Mouse (Mus musculus) macrophage (primary cell): ENCODE data around the gene Cbx1. TPM values are rescaled to one million over a fixed set of nuclear protein-coding genes. Genes with fewer than 3 reads are reported as not detected.
A peak's percentile ranks its signal among the peaks of the same experiment; 100 is the strongest.

Source experiments
- H3K27ac ChIP-seq: fragments of 350-480 bp; formaldehyde crosslinking; 2 replicates; pipeline ENCODE4 v1.9.0; 2021
- H3K36me3 ChIP-seq: fragments of 350-480 bp; formaldehyde crosslinking; 2 replicates; pipeline ENCODE4 v1.9.0; 2021; ENCODE audit errors: inconsistent target
- H3K4me3 ChIP-seq: fragments of 350-480 bp; formaldehyde crosslinking; 2 replicates; pipeline ENCODE4 v1.9.0; 2021; ENCODE audit errors: inconsistent target
- H3K79me2 ChIP-seq: fragments of 350-480 bp; formaldehyde crosslinking; 2 replicates; pipeline ENCODE4 v1.9.0; 2021; ENCODE audit errors: inconsistent target
- WGBS: methylation state at CpG from one replicate; pipeline ENCODE4 v1.1.7; 2026; ENCODE audit warnings: inconsistent platforms; ENCODE audit not compliant: missing documents; 5-methylcytosine and 5-hydroxymethylcytosine counted together
- polyA plus RNA-seq: library from polyadenylated mRNA; stranded (reverse); fragments of 250-400 nt; gene quantifications from 3 replicates; pipeline ENCODE4 v1.2.4, GENCODE M21; 2018; ENCODE audit warnings: inconsistent platforms
- total RNA-seq, 78 experiments: library from RNA; depleted of rRNA; stranded (reverse); fragments of 250-400 nt; gene quantifications; 1 replicate in 9 of 78; 2 replicates in 24 of 78; 3 replicates in 43 of 78; 4 replicates in 2 of 78; pipeline ENCODE4 v1.2.4; 2018; ENCODE audit warnings: inconsistent platforms in 56 of 78

Cbx1 gene
- total RNA-seq (2018; cell fraction: chromatin; rRNA removed) = 10 to 100 TPM; 20.3 to 98.2 (median 50.7) TPM
- 10 to 100 TPM; 25.5 to 43.3 (median 36.3) TPM for total RNA-seq (2018; cell fraction: cytosol; rRNA removed)
- 10 to 100 TPM; 17.8 to 78.4 (median 39.7) TPM for total RNA-seq (2018; cell fraction: nucleus; rRNA removed)
- polyA plus RNA-seq = 40.5 to 73.7 TPM (median 45.0 TPM) in 3 replicates

- H3K36me3 ChIP-seq = no peaks in the 10 kb centered on the region
- H3K27ac ChIP-seq = peak within 1 kb of the TSS; percentile 46
- peaks cover 48% of the 10 kb centered on the region for H3K79me2 ChIP-seq
- WGBS = under 1% methylated on average over 91 of the region's 93 CpGs
- H3K4me3 ChIP-seq = peak within 1 kb of the TSS; percentile 85
Measured at GRCm38 (mm10) chr11:96788871-96789795, at the start of gene Cbx1. Gene Cbx1 (plus strand): TSS chr11:96789127.

DNA sequence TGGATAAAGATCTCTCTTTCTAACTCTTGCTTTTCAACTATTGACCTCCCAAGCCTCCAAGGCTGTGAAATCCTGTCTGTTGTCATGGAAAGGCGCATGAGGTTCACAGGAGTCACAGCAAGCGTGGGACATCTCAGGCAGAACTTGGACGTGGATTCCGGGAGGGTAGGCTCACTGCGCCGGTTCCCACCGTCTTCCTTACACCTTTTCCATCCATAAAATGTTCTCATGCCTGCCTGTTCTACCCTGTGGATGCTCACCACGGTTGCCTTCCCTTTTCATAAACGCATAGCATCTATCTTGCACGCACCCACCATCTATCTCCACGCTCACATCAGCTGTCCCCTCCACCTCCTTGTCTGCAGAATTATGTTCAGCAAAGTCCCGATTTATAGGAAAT, 48.1 kb upstream of the Cbx1 start:
- H3K27ac ChIP-seq = no peak overlapping the region
- H3K4me3 ChIP-seq = no peak overlapping the region
- H3K79me2 ChIP-seq = no peaks in the 10 kb centered on the region
- 89% methylated on average over 12 of the region's 12 CpGs for WGBS
- no peaks in the 10 kb centered on the region for H3K36me3 ChIP-seq

GRCm38 (mm10) chr11:96741995-96742394, 46.9 kb upstream of the Cbx1 start:
- Histone ChIP-seq H3K27ac (no peak overlapping the region), H3K79me2 (no peaks in the 10 kb centered on the region), H3K4me3 (no peak overlapping the region), H3K36me3 (no peaks in the 10 kb centered on the region)
- 39% methylated on average over 12 of the region's 12 CpGs for WGBS

GRCm38 (mm10) chr11:96743000-96743399, 45.9 kb upstream of the Cbx1 start:
- 28% methylated on average over 11 of the region's 11 CpGs for WGBS

GRCm38 (mm10) chr11:96743891-96744290, 45.0 kb upstream of the Cbx1 start:
- no peaks in the 10 kb centered on the region for H3K79me2 ChIP-seq
- 82% methylated on average over 4 of the region's 4 CpGs for WGBS
- no peak overlapping the region for H3K27ac ChIP-seq
- no peak overlapping the region for H3K4me3 ChIP-seq
- H3K36me3 ChIP-seq = no peaks in the 10 kb centered on the region

More at GRCm38 (mm10) chr11:96743000-96743399, 45.9 kb upstream of the Cbx1 start:
- no peak overlapping the region for H3K27ac ChIP-seq
- H3K4me3 ChIP-seq = no peak overlapping the region
- no peaks in the 10 kb centered on the region for H3K36me3 ChIP-seq
- no peaks in the 10 kb centered on the region for H3K79me2 ChIP-seq

- Histone ChIP-seq H3K79me2 (no peaks in the 10 kb centered on the region), H3K27ac (no peak overlapping the region)
- 83% methylated on average over 6 of the region's 6 CpGs for WGBS
Measured at GRCm38 (mm10) chr11:96746648-96747047, 42.3 kb upstream of the Cbx1 start.

GRCm38 (mm10) chr11:96747555-96747954, 41.4 kb upstream of the Cbx1 start:
- Histone ChIP-seq H3K36me3 (no peaks in the 10 kb centered on the region), H3K27ac (no peak overlapping the region), H3K4me3 (no peak overlapping the region), H3K79me2 (no peaks in the 10 kb centered on the region)
- WGBS = 40% methylated on average over 3 of the region's 3 CpGs

More at GRCm38 (mm10) chr11:96746648-96747047, 42.3 kb upstream of the Cbx1 start:
- H3K36me3 ChIP-seq = no peaks in the 10 kb centered on the region
- H3K4me3 ChIP-seq = no peak overlapping the region

GRCm38 (mm10) chr11:96755298-96755697, 33.6 kb upstream of the Cbx1 start:
- no peaks in the 10 kb centered on the region for H3K36me3 ChIP-seq
- H3K27ac ChIP-seq = no peak overlapping the region
- WGBS = 92% methylated on average over 2 of the region's 2 CpGs
- H3K4me3 ChIP-seq = no peak overlapping the region
- no peaks in the 10 kb centered on the region for H3K79me2 ChIP-seq

GRCm38 (mm10) chr11:96757421-96757820, 31.5 kb upstream of the Cbx1 start:
- Histone ChIP-seq H3K79me2 (no peaks in the 10 kb centered on the region), H3K27ac (no peak overlapping the region), H3K36me3 (no peaks in the 10 kb centered on the region), H3K4me3 (no peak overlapping the region)
- 72% methylated on average over 4 of the region's 4 CpGs for WGBS

GRCm38 (mm10) chr11:96758402-96758801, 30.5 kb upstream of the Cbx1 start:
- no peaks in the 10 kb centered on the region for H3K79me2 ChIP-seq
- no peaks in the 10 kb centered on the region for H3K36me3 ChIP-seq
- no peak overlapping the region for H3K27ac ChIP-seq
- WGBS = 83% methylated on average over 5 of the region's 5 CpGs
- H3K4me3 ChIP-seq = no peak overlapping the region

GRCm38 (mm10) chr11:96760042-96760441, 28.9 kb upstream of the Cbx1 start:
- H3K4me3 ChIP-seq = no peak overlapping the region
- no peaks in the 10 kb centered on the region for H3K36me3 ChIP-seq
- WGBS = 34% methylated on average over 3 of the region's 3 CpGs

GRCm38 (mm10) chr11:96761984-96762383, 26.9 kb upstream of the Cbx1 start:
- no peaks in the 10 kb centered on the region for H3K36me3 ChIP-seq
- WGBS = 85% methylated on average over 7 of the region's 7 CpGs
- no peaks in the 10 kb centered on the region for H3K79me2 ChIP-seq
- H3K4me3 ChIP-seq = no peak overlapping the region
- no peak overlapping the region for H3K27ac ChIP-seq

More at GRCm38 (mm10) chr11:96760042-96760441, 28.9 kb upstream of the Cbx1 start:
- Histone ChIP-seq H3K27ac (no peak overlapping the region), H3K79me2 (no peaks in the 10 kb centered on the region)

DNA sequence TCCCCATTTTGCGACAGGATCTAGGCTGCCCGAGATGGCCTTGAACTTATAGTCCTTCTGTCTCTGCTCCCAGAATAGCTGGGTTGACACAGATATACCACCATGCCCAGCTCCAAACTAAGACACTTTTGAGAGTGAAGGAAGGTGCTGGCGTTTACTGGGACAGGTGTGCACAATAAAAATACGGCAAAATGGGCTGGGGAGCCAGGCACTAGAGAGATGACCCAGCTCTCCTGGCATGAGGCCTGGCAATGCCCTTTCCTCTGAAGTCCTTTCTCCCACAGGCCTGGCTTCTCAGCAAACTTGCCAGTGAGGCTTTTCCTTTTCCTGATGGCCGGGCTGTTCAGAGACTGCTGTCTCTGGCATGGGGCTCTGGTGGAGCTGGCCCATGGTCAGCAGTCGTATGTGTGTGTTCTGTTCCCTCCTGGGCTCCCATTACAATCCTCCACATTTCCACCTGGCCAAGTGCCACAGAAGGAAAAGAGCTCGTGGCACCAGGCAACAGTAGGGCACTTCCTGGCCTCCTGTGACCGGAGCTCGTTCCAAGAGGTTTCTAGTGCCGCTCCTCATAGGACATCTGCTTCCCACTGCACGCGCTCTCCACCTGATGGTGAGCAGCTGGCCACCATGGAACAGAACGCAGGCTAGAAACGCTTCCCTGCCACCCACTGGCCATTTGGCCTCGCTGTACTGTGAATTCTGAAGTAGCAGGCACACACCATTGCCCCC, 26.0 kb upstream of the Cbx1 start:
- WGBS = 91% methylated on average over 15 of the region's 15 CpGs
- no peak overlapping the region for H3K4me3 ChIP-seq
- no peak overlapping the region for H3K27ac ChIP-seq
- no peaks in the 10 kb centered on the region for H3K79me2 ChIP-seq
- no peaks in the 10 kb centered on the region for H3K36me3 ChIP-seq

DNA sequence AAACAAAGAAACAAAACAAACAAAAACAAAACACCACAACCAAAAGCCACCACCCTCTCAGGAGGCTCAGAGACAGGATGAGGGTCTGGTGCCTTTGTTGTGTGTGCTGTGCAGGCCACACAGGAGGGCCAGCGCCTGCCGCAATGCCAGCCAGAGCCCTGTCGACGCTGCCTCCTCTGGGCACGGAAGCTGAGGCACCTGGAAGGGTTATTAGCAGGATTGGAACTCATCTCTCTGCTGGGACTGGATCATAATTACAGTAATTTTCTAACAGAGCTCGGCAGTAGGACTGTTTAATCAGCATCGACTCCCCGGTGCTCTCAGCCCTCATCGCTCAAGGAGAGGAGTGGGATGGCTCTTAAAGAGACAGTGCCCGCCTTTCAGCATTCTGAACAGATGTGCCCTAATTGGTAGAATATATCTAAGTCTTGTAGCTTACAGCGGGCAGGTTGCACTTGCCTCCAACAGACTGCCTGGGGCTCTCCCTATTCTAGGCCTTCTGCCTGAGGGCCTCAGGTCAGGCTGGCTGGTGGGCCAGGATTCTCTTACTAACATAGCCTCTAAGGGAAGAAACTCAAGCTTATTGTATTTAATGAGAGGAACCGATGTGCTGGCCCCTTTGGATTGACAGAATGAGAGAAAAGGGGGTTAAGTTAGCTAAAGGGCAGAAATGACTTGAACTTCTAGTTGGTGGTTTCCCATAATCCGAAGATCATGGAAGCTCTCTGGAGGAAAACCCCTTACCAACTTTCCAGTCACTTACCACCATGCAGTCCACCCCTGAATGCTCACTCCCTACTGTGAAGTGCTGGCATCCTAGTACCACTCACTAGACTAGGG, 24.2 kb upstream of the Cbx1 start:
- WGBS = 83% methylated on average over 13 of the region's 13 CpGs
- Histone ChIP-seq H3K27ac (peak overlapping the region; percentile 84), H3K36me3 (peaks cover 18% of the 10 kb centered on the region), H3K4me3 (no peak overlapping the region), H3K79me2 (no peaks in the 10 kb centered on the region)
